Mouse (Mus musculus): ENCODE data around the gene Fbxo3. TPM values are rescaled to one million over a fixed set of nuclear protein-coding genes. Genes with fewer than 3 reads are reported as not detected.

The Fbxo3 gene
- polyA plus RNA-seq, 1 experiment from 2014 or later: 60.1 TPM

- H3K9me3 ChIP-seq (ENCODE audit: control insufficient read depth, low read length): no peaks in the 10 kb centered on the region
- no peaks in the 10 kb centered on the region for H3K36me3 ChIP-seq (ENCODE audit: control insufficient read depth, insufficient read depth, low read length)
- ATAC-seq (ENCODE audit: low FRiP score) (no peak), DNase-seq (ENCODE audit: low spot score, missing footprints) (peak; percentile 39)
- no peak overlapping the region for H3K9ac ChIP-seq (ENCODE audit: low read length)
- 86% methylated on average over 3 of the region's 3 CpGs for WGBS
- peaks cover 11% of the 10 kb centered on the region for H3K4me1 ChIP-seq (ENCODE audit: control insufficient read depth, insufficient read depth, low read length)
- no peaks in the 10 kb centered on the region for H3K27me3 ChIP-seq (ENCODE audit: control insufficient read depth, insufficient read depth, low read length)
- no peak overlapping the region for H3K4me2 ChIP-seq
- no peak overlapping the region for H3K4me3 ChIP-seq (ENCODE audit: low read depth, low read length)
- H3K27ac ChIP-seq (ENCODE audit: low read depth, low read length): no peak overlapping the region
These were observed 4.5 kb downstream of the Fbxo3 start for GRCm38 (mm10) chr2:104032056-104032455.

DNA sequence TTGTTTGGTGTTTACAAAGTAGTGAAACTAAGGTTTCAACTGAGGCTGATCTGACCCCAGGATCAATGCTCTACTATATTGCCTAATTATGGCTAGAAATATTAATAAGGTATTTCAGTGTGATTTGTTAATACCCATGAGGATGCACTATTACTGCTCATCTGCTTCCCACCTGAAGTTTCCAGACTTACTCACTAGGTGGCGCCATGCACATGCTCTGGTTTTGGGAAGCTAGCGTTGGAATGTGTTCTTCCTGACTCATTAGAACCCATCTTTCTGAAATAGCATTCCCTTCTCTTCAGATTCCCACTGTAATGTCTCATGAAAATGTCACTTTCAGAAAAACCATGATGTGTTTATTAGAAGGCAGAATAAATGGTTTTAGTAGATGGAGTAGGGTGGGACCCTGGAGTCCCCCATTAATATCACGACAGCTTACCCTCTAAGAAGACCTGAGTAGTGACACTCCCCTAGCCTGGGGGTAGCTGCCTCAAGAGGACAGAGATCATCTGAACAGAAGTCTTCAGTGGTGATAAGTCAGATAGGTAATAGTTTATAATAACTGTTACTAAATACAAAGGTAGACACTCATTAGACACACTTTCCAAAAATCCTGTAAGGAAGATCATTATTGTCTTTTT is 7.4 kb downstream of the Fbxo3 start:
- Histone ChIP-seq H3K9me3 (ENCODE audit: control insufficient read depth, low read length) (no peaks in the 10 kb centered on the region), H3K4me3 (ENCODE audit: low read depth, low read length) (no peak overlapping the region), H3K36me3 (ENCODE audit: control insufficient read depth, insufficient read depth, low read length) (no peaks in the 10 kb centered on the region), H3K4me1 (ENCODE audit: control insufficient read depth, insufficient read depth, low read length) (no peaks in the 10 kb centered on the region), H3K27ac (ENCODE audit: low read depth, low read length) (no peak overlapping the region), H3K4me2 (no peak overlapping the region), H3K27me3 (ENCODE audit: control insufficient read depth, insufficient read depth, low read length) (no peaks in the 10 kb centered on the region), H3K9ac (ENCODE audit: low read length) (no peak overlapping the region)
- no peak for ATAC-seq (ENCODE audit: low FRiP score)
- DNase-seq (ENCODE audit: low spot score, missing footprints): peak; percentile 98
- 31% methylated on average over 3 of the region's 3 CpGs for WGBS

GRCm38 (mm10) chr2:104035595-104035994 is 8.1 kb downstream of the Fbxo3 start:
- Histone ChIP-seq H3K27ac (ENCODE audit: low read depth, low read length) (no peak overlapping the region), H3K4me1 (ENCODE audit: control insufficient read depth, insufficient read depth, low read length) (no peaks in the 10 kb centered on the region), H3K9ac (ENCODE audit: low read length) (no peak overlapping the region), H3K4me2 (no peak overlapping the region), H3K9me3 (ENCODE audit: control insufficient read depth, low read length) (no peaks in the 10 kb centered on the region), H3K36me3 (ENCODE audit: control insufficient read depth, insufficient read depth, low read length) (no peaks in the 10 kb centered on the region), H3K4me3 (ENCODE audit: low read depth, low read length) (no peak overlapping the region), H3K27me3 (ENCODE audit: control insufficient read depth, insufficient read depth, low read length) (no peaks in the 10 kb centered on the region)
- no peak for ATAC-seq (ENCODE audit: low FRiP score)
- 87% methylated on average over 6 of the region's 6 CpGs for WGBS
- DNase-seq (ENCODE audit: low spot score, missing footprints): peak; percentile 39

DNA sequence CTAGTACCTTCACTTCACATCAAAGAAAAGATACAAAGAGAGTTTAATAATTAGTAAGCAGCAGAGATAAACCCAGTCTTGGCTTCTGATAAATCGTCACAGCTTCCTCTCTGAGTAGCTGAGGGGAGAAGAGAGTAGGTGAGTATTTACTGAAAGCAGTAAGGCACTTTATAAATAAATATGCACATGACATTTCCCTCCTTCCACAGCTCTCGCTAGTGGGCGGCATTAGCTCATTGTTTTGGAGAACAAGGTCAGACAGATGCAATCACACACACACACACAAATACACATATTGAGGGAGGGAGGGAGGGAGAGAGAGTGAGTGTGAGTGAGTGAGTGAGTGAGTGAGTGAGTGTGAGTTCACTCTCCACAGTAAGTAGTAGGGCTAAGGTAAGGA is 8.8 kb downstream of the Fbxo3 start:
- Histone ChIP-seq H3K9ac (ENCODE audit: low read length) (no peak overlapping the region), H3K27me3 (ENCODE audit: control insufficient read depth, insufficient read depth, low read length) (no peaks in the 10 kb centered on the region), H3K27ac (ENCODE audit: low read depth, low read length) (no peak overlapping the region), H3K9me3 (ENCODE audit: control insufficient read depth, low read length) (no peaks in the 10 kb centered on the region), H3K4me2 (no peak overlapping the region), H3K4me3 (ENCODE audit: low read depth, low read length) (no peak overlapping the region), H3K36me3 (ENCODE audit: control insufficient read depth, insufficient read depth, low read length) (no peaks in the 10 kb centered on the region), H3K4me1 (ENCODE audit: control insufficient read depth, insufficient read depth, low read length) (no peaks in the 10 kb centered on the region)
- WGBS: 84% methylated on average over 3 of the region's 3 CpGs
- ATAC-seq (ENCODE audit: low FRiP score) (no peak), DNase-seq (ENCODE audit: low spot score, missing footprints) (no peak)

DNA sequence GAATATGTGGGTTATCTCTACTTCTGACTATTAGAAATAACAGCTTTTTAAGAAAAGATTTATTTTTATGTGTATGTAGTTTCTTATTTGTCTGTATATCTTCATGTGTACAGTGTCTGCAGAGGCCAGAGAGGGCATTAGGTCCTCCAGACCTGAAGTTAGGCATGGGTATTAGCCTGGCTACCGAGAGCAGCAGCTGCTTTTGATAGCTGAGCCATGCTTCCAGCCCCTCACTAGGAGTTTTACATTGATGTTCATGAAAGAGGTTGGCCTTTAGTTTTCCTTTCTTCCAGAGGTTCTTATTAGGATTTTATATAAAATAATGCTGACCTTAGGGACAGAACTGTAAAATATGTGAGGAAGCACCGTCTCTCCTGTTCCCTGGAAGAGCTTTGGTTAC is 10.7 kb downstream of the Fbxo3 start:
- Histone ChIP-seq H3K27me3 (ENCODE audit: control insufficient read depth, insufficient read depth, low read length) (no peaks in the 10 kb centered on the region), H3K9ac (ENCODE audit: low read length) (no peak overlapping the region), H3K4me3 (ENCODE audit: low read depth, low read length) (no peak overlapping the region), H3K4me2 (no peak overlapping the region), H3K27ac (ENCODE audit: low read depth, low read length) (no peak overlapping the region), H3K9me3 (ENCODE audit: control insufficient read depth, low read length) (no peaks in the 10 kb centered on the region), H3K4me1 (ENCODE audit: control insufficient read depth, insufficient read depth, low read length) (no peaks in the 10 kb centered on the region), H3K36me3 (ENCODE audit: control insufficient read depth, insufficient read depth, low read length) (no peaks in the 10 kb centered on the region)
- ATAC-seq (ENCODE audit: low FRiP score): no peak
- 67% methylated on average over 2 of the region's 2 CpGs for WGBS
- DNase-seq (ENCODE audit: low spot score, missing footprints): peak; percentile 59

- WGBS: 89% methylated on average over 5 of the region's 5 CpGs
- DNase-seq (ENCODE audit: low spot score, missing footprints) (no peak), ATAC-seq (ENCODE audit: low FRiP score) (no peak)
- Histone ChIP-seq H3K27ac (ENCODE audit: low read depth, low read length) (no peak overlapping the region), H3K36me3 (ENCODE audit: control insufficient read depth, insufficient read depth, low read length) (peaks cover 4% of the 10 kb centered on the region; the same call in 1 of the 2 replicates), H3K9ac (ENCODE audit: low read length) (no peak overlapping the region), H3K4me1 (ENCODE audit: control insufficient read depth, insufficient read depth, low read length) (no peaks in the 10 kb centered on the region), H3K4me3 (ENCODE audit: low read depth, low read length) (no peak overlapping the region), H3K9me3 (ENCODE audit: control insufficient read depth, low read length) (no peaks in the 10 kb centered on the region), H3K4me2 (no peak overlapping the region), H3K27me3 (ENCODE audit: control insufficient read depth, insufficient read depth, low read length) (no peaks in the 10 kb centered on the region)
These were observed 14.1 kb downstream of the Fbxo3 start for GRCm38 (mm10) chr2:104041632-104042031.

DNA sequence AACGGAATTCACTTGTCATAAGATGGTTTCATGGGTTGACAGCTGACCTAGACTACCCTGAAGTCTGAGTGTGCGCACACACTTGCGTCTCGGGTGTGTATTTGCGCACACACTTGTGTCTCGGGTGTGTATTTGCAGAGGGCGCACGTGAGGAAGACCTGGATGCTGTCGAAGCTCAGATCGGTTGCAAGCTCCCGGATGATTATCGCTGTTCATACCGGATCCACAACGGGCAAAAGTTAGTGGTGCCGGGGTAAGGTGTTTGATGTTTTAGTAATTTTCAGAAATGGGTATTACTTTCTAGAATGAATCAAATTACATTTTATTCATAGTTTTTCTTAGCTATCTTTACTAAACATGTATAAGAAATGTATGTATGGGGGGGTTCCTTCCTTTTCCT is 15.2 kb downstream of the Fbxo3 start:
- DNase-seq (ENCODE audit: low spot score, missing footprints) (peak; percentile 56), ATAC-seq (ENCODE audit: low FRiP score) (no peak)
- Histone ChIP-seq H3K4me3 (ENCODE audit: low read depth, low read length) (no peak overlapping the region), H3K9me3 (ENCODE audit: control insufficient read depth, low read length) (no peaks in the 10 kb centered on the region), H3K4me2 (no peak overlapping the region), H3K36me3 (ENCODE audit: control insufficient read depth, insufficient read depth, low read length) (peaks cover 4% of the 10 kb centered on the region; the same call in 1 of the 2 replicates), H3K27me3 (ENCODE audit: control insufficient read depth, insufficient read depth, low read length) (no peaks in the 10 kb centered on the region), H3K9ac (ENCODE audit: low read length) (no peak overlapping the region), H3K27ac (ENCODE audit: low read depth, low read length) (no peak overlapping the region), H3K4me1 (ENCODE audit: control insufficient read depth, insufficient read depth, low read length) (no peaks in the 10 kb centered on the region)
- 96% methylated on average over 15 of the region's 15 CpGs for WGBS

DNA sequence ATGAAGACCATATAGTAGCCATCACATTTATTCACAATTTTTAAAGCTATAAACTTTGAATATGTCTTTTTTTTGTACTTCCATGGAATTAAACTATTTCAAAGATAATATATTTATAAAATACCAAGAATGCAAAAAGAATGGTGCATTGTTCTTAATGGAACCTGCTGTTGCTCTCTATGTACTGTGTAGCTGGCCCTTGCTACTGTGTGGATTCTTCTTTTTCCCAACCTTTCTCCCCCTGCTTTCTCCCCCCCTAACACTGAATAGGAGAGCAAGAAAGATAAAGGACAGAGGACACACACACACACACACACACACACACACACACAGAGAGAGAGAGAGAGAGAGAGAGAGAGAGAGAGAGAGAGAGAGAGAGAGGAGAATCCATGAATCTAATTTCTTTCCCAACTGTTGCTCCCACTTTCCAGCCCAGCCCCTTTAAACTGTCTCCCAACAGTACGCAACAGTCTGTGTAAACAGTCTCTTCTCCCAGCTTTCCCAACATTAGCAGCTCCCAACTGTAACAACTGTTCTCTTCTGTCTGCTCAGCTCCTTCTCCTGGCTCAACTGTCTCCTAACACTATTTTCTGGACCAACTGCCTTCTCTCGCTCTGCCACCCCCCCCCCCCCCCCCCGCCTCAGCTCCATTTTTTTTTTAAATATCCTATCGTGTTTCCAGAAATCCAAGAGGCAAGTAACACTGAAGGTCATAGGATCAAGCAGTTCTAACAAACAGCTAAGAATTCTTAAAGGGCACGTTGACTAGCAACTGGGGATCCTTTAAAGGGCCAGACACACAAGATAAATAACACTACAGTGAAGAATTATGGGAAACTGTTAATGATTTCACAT is 16.3 kb downstream of the Fbxo3 start:
- H3K9ac ChIP-seq (ENCODE audit: low read length): no peak overlapping the region
- no peaks in the 10 kb centered on the region for H3K4me1 ChIP-seq (ENCODE audit: control insufficient read depth, insufficient read depth, low read length)
- H3K36me3 ChIP-seq (ENCODE audit: control insufficient read depth, insufficient read depth, low read length): peaks cover 7% of the 10 kb centered on the region; the same call in 1 of the 2 replicates
- H3K27me3 ChIP-seq (ENCODE audit: control insufficient read depth, insufficient read depth, low read length): no peaks in the 10 kb centered on the region
- 56% methylated on average over 5 of the region's 5 CpGs for WGBS
- ATAC-seq (ENCODE audit: low FRiP score) (no peak), DNase-seq (ENCODE audit: low spot score, missing footprints) (peak; percentile 71)
- H3K4me3 ChIP-seq (ENCODE audit: low read depth, low read length): no peak overlapping the region
- no peaks in the 10 kb centered on the region for H3K9me3 ChIP-seq (ENCODE audit: control insufficient read depth, low read length)
- no peak overlapping the region for H3K27ac ChIP-seq (ENCODE audit: low read depth, low read length)
- H3K4me2 ChIP-seq: no peak overlapping the region

DNA sequence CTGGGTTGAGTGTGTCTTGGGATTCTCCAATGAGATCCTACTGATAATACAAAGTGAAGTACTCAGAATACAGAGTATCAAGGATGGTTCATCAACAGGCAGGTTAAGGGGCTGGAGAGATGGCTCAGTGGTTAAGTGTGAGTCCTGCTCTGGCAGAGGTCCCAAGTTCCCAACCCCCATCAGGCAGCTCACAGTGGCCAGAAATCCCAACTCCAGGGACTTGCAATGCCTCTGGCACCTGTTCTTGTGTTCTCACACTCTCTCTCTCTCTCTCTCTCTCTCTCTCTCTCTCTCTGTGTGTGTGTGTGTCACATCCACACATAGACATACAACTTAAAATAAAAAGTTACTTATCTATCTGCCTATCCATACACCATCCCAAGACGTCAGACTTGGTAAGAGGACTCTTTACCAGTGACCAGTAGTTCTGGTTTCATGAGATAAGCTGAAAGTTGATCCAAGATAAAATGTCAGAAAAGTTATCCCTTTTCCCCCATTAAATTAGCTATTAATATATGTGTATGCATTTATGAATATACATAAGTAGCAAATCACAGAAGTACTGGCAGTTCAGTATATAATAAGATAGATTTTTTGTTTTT is 17.1 kb downstream of the Fbxo3 start:
- no peaks in the 10 kb centered on the region for H3K9me3 ChIP-seq (ENCODE audit: control insufficient read depth, low read length)
- no peak for ATAC-seq (ENCODE audit: low FRiP score)
- H3K4me2 ChIP-seq: no peak overlapping the region
- no peak overlapping the region for H3K27ac ChIP-seq (ENCODE audit: low read depth, low read length)
- H3K4me3 ChIP-seq (ENCODE audit: low read depth, low read length): no peak overlapping the region
- 86% methylated on average over 1 of the region's 1 CpGs for whole genome bisulfite sequencing
- H3K27me3 ChIP-seq (ENCODE audit: control insufficient read depth, insufficient read depth, low read length): no peaks in the 10 kb centered on the region
- H3K4me1 ChIP-seq (ENCODE audit: control insufficient read depth, insufficient read depth, low read length): no peaks in the 10 kb centered on the region
- H3K36me3 ChIP-seq (ENCODE audit: control insufficient read depth, insufficient read depth, low read length): peaks cover 7% of the 10 kb centered on the region; the same call in 1 of the 2 replicates
- no peak overlapping the region for H3K9ac ChIP-seq (ENCODE audit: low read length)
- DNase-seq (ENCODE audit: low spot score, missing footprints): peak; percentile 79

All from midbrain, embryonic 11.5 days (tissue).